Mouse (Mus musculus) small intestine, adult 2 months (tissue): ENCODE results near the gene Dennd1a.

Experiments used
- CTCF ChIP-seq: fragments of 200-500 bp; IDR thresholded peaks from 2 replicates; pipeline ENCODE4 v1.5.1; 2012; ENCODE audit warnings: low read depth, mild to moderate bottlenecking, control low read depth, inconsistent platforms, low read length, moderate library complexity, mixed read lengths; ENCODE audit not compliant: insufficient replicate concordance, insufficient read length; ENCODE audit errors: extremely low read depth
- POLR2A ChIP-seq: fragments of 200-500 bp; IDR thresholded peaks from 2 replicates; pipeline ENCODE4 v1.6.1; 2012; ENCODE audit warnings: low read depth, mild to moderate bottlenecking, control low read depth, inconsistent platforms, low read length, moderate library complexity

GRCm38 (mm10) chr2:37969713-37970485, 317.3 kb downstream of the Dennd1a start:
- TF ChIP-seq CTCF: no peak
- no peak for TF ChIP-seq POLR2A
